Mouse (Mus musculus) Patski (cell line): ENCODE data around the gene Fbxl17. TPM values are rescaled to one million over a fixed set of nuclear protein-coding genes. Genes with fewer than 3 reads are reported as not detected.

Experiments used
- ATAC-seq: fragments of 100-300 bp; one replicate; pipeline ENCODE4 v1.8.0; 2021
- CTCF ChIA-PET: fragments of 350-600 bp; sonication (Branson Sonifier 250); formaldehyde crosslinking; loops from one replicate; lab custom pipeline; 2022; ENCODE audit warnings: inconsistent platforms; lab: Charles Lee
- POLR2A ChIA-PET: fragments of 350-600 bp; sonication (Branson Sonifier 250); formaldehyde crosslinking; loops from one replicate; lab custom pipeline; 2022; ENCODE audit warnings: antibody characterized with exemption, inconsistent platforms; lab: Charles Lee
- DNase-seq: peaks from one replicate; pipeline ENCODE4 v3.0.0-alpha.2; 2011; ENCODE audit warnings: low read depth, low spot score
- H3K27me3 ChIP-seq: fragments of 371-371 bp; one replicate; pipeline ENCODE4 v1.5.1; 2021
- CTCF ChIP-seq: fragments of 100-300 bp; IDR thresholded peaks from one replicate; pipeline ENCODE4 v1.5.1; 2021
- in situ Hi-C: fragments of 300-500 bp; cut with MboI; formaldehyde crosslinking; loops from 3 replicates; pipeline ENCODE4 v1.11.1; 2018; ENCODE audit warnings: low pct_unique_long_range_greater_than_20kb, mixed read lengths
- polyA plus RNA-seq: library from polyadenylated mRNA; unstranded; gene quantifications from one replicate; pipeline ENCODE4 v1.2.3, GENCODE M21; 2021

Gene Fbxl17
- polyA plus RNA-seq, 1 experiment from 2014 or later: 28.7 TPM

- peaks cover 4% of the 10 kb centered on the region for H3K27me3 ChIP-seq
- ChIA-PET POLR2A (no interaction called here), CTCF (interaction anchor here (1.2 kb wide), 1 partner anchor 16 kb away, joined by 3 read pairs; no protein-coding TSS in a partner anchor)
- TF ChIP-seq CTCF: no peak
- DNase-seq: no peak
- in situ Hi-C loops: no loop called here
- ATAC-seq: no peak
Observed at GRCm38 (mm10) chr17:63011893-63012570, 487.8 kb downstream of the Fbxl17 start.

DNA sequence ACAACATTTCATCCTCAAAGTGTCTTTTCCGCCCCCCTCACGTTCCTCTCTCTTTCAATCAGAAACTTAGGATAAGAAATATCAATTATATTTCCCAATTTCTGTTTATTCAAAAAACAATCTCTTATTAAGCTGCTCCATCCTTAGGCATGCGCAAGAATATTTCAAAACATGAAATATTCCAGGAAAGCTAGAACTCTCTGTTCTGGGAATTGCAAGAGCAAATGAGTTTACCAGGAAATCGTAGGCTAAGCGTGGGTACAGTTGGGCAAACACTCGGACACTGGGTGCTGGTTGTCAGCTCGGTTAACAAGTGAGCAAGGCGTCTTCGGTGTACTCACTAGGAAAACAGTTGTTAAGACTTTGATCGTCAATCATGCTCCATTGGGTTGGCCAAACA lies 489.0 kb downstream of the Fbxl17 start:
- in situ Hi-C loops: no loop called here
- DNase-seq (no peak), ATAC-seq (no peak)
- TF ChIP-seq CTCF: no peak
- CTCF ChIA-PET: no interaction called here
- POLR2A ChIA-PET: no interaction called here
- peaks cover 4% of the 10 kb centered on the region for H3K27me3 ChIP-seq

DNA sequence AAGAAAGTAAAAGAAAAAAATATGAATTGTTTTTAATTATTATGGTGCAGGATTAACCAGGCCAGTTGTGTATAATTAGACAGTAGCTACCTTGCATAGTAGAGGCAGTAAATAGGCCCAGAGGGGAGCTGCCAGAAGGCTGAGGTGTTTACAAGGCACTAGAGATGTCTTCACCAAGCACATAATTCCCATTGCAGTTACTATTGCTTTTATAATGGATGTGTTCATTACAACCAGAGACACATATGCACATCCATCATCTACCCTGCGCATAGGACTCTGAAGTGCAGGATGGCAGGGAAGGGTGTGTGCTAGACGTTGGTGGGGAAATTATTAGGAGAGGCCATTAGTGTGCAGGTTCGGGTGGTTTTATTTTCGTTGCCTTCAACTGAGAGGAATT lies 491.0 kb downstream of the Fbxl17 start:
- ATAC-seq: no peak
- TF ChIP-seq CTCF: no peak
- in situ Hi-C loops: no loop called here
- H3K27me3 ChIP-seq: no peaks in the 10 kb centered on the region
- no peak for DNase-seq
- CTCF ChIA-PET: no interaction called here
- POLR2A ChIA-PET: no interaction called here

DNA sequence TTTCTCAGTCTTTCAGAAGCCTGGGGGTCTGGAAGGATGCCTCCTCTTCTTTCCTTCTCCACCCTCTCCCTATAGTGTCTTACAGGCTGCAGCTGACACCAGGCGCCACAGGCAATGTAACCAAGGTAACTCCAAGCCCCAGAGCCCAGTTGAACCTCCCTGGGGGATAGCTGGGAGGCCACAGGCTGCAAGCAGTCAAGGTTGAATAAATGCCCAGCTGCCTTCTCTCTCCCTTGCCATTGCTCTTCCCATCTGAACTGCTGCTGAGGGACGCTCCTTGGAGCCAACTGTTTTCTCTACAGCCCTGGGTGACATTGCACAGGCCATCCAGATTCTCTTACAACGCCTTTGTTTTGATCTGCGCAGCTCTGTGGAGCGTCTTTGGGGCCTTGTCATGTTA lies 491.5 kb downstream of the Fbxl17 start:
- no peak for TF ChIP-seq CTCF
- in situ Hi-C loops: no loop called here
- ChIA-PET CTCF (no interaction called here), POLR2A (no interaction called here)
- no peak for ATAC-seq
- DNase-seq: no peak
- H3K27me3 ChIP-seq: no peaks in the 10 kb centered on the region

DNA sequence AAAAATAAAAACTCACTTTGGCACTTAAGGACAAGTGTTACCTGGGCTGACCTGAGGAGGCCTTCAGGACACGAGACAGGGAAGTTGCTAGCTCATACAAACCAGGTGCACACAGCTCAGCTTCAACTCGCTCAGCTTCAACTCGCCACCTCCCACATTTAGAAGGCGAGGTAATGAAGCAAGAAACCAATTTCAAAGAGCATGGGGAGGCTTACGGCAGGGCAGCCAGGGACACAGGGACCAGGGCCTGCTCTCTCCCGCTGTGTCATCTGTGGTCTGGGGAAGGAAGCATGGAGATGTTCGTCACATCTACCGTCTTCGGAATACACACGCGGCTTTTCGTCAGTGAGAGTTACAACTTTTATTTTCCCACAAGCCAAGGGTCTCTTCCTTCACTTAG lies 491.9 kb downstream of the Fbxl17 start:
- ATAC-seq: no peak
- no peaks in the 10 kb centered on the region for H3K27me3 ChIP-seq
- CTCF ChIA-PET: no interaction called here
- no peak for TF ChIP-seq CTCF
- in situ Hi-C loops: no loop called here
- POLR2A ChIA-PET: no interaction called here
- no peak for DNase-seq
